Mouse (Mus musculus) small intestine, adult 2 months (tissue): ENCODE measurements around the gene H1foo. TPM values are rescaled to one million over a fixed set of nuclear protein-coding genes. Genes with fewer than 3 reads are reported as not detected.

Experiments
- H3K27ac ChIP-seq: fragments of 200-500 bp; 2 replicates; pipeline ENCODE4 v1.5.1; 2012; ENCODE audit warnings: low read depth, low read length, control low read depth, inconsistent platforms; ENCODE audit not compliant: insufficient read depth
- H3K27me3 ChIP-seq: fragments of 200-500 bp; 2 replicates; pipeline ENCODE4 v1.6.1; 2012; ENCODE audit warnings: mild to moderate bottlenecking, moderate library complexity, low read length, inconsistent platforms; ENCODE audit not compliant: control insufficient read depth, insufficient read depth
- H3K36me3 ChIP-seq: fragments of 200-500 bp; 2 replicates; pipeline ENCODE4 v1.6.1; 2012; ENCODE audit warnings: mild to moderate bottlenecking, low read length, control low read depth, inconsistent platforms; ENCODE audit not compliant: control insufficient read depth, insufficient read depth
- H3K4me1 ChIP-seq: fragments of 200-500 bp; 2 replicates; pipeline ENCODE4 v1.6.1; 2012; ENCODE audit warnings: low read length, inconsistent platforms, mixed read lengths; ENCODE audit not compliant: control insufficient read depth, insufficient read depth, insufficient read length
- H3K4me3 ChIP-seq: fragments of 200-500 bp; 2 replicates; pipeline ENCODE4 v1.5.1; 2012; ENCODE audit warnings: low read depth, mild to moderate bottlenecking, control low read depth, inconsistent platforms, low read length, moderate library complexity
- CTCF ChIP-seq: fragments of 200-500 bp; IDR thresholded peaks from 2 replicates; pipeline ENCODE4 v1.5.1; 2012; ENCODE audit warnings: low read depth, mild to moderate bottlenecking, control low read depth, inconsistent platforms, low read length, moderate library complexity, mixed read lengths; ENCODE audit not compliant: insufficient replicate concordance, insufficient read length; ENCODE audit errors: extremely low read depth
- POLR2A ChIP-seq: fragments of 200-500 bp; IDR thresholded peaks from 2 replicates; pipeline ENCODE4 v1.6.1; 2012; ENCODE audit warnings: low read depth, mild to moderate bottlenecking, control low read depth, inconsistent platforms, low read length, moderate library complexity
- WGBS: fragments of 180-500 bp; shearing (Covaris S2); methylation state at CpG from one replicate; pipeline ENCODE4 v1.1.7; 2018; 5-methylcytosine and 5-hydroxymethylcytosine counted together
- polyA plus RNA-seq: library from polyadenylated mRNA; depleted of rRNA; stranded (reverse); fragments of >200 nt; gene quantifications from 2 replicates; pipeline ENCODE4 v1.2.3, GENCODE M21; 2012

The H1foo gene
- polyA plus RNA-seq, 1 experiment = not detected

- H3K36me3 ChIP-seq = no peaks in the 10 kb centered on the region
- no peak overlapping the region for H3K27ac ChIP-seq
- H3K27me3 ChIP-seq = no peaks in the 10 kb centered on the region
- no peaks in the 10 kb centered on the region for H3K4me1 ChIP-seq
- no peak overlapping the region for H3K4me3 ChIP-seq
- 83% methylated on average over 10 of the region's 10 CpGs for WGBS
- no peak for TF ChIP-seq CTCF
- no peak for TF ChIP-seq POLR2A
Measured at GRCm38 (mm10) chr6:115926416-115926815, 18.3 kb upstream of the H1foo start.

DNA sequence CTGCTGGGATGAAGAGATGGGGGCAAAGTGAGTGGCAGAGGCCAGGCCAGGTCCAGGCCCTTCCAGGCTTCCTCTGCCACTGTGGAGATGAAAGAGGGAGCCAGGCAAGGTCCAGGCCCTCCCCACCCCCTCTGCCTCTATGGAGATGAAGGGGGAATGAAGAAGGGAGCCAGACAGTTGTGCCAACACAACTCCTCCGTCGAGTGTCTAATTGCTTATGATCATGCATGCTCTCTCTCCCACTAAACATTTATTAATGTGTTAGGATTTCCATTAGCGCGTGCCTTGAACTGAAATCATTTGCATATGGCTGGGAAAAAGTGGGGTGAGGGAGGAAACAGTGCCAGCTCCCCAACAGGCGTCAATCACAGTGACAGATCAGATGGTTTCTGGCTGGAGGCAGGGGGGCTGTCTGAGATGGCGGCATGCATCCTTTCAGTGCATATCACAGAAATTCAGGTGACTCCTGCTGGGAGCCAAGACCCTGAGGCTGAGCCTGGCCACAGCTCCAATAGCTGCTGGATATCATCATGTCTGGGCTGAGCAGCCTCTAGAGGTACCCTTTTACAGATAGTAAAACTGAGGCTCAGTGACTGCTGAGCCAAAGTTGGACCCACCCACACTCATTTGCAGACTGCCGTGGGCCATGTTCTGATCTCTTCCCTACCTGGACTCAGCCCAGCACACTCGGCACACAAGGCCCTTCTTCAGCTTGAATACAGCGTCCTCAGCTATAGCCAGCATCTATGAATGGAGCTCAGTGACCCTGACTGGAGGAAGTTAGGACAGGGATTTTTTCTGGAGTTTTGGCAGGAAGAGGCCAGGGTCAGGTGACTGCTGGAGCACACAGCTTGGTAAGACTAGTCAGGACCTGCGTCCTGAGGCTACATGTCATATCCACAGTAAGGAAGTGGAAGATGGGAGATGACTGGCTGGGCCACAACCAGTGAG, 17.2 kb upstream of the H1foo start:
- no peaks in the 10 kb centered on the region for H3K36me3 ChIP-seq
- no peaks in the 10 kb centered on the region for H3K4me1 ChIP-seq
- no peak overlapping the region for H3K27ac ChIP-seq
- H3K27me3 ChIP-seq = no peaks in the 10 kb centered on the region
- no peak overlapping the region for H3K4me3 ChIP-seq
- TF ChIP-seq POLR2A (no peak), CTCF (no peak)
- 82% methylated on average over 10 of the region's 10 CpGs for WGBS

DNA sequence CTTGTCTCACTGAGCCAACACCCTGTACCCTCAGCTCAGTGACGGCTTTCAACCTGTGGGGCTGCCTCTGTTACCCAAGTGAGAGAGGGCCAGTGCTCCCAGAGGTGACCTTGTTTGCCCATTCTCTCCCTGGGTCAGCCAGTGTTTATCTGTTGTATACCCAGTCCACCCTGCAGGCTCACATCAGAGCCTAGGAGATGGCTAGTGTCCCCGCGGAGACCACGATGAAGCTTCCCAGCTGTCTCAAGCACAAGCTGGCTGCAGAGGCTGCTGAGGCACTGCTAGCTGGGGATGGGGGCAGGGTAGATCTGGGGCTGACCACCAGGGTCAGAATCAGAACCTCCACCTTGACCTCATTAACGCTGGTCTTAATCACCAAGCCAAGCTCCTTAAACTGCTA, 14.7 kb upstream of the H1foo start:
- WGBS = 63% methylated on average over 5 of the region's 5 CpGs
- Histone ChIP-seq H3K4me3 (no peak overlapping the region), H3K36me3 (no peaks in the 10 kb centered on the region), H3K27me3 (no peaks in the 10 kb centered on the region), H3K4me1 (no peaks in the 10 kb centered on the region), H3K27ac (no peak overlapping the region)
- TF ChIP-seq CTCF = no peak
- no peak for TF ChIP-seq POLR2A

GRCm38 (mm10) chr6:115931639-115932038, 13.1 kb upstream of the H1foo start, which contains the start of gene Rho:
Rho (plus strand) TSS chr6:115931748.
- TF ChIP-seq CTCF (no peak), POLR2A (no peak)
- no peak within 1 kb of the TSS for H3K27ac ChIP-seq
- H3K36me3 ChIP-seq = no peaks in the 10 kb centered on the region
- WGBS = 68% methylated on average over 14 of the region's 14 CpGs
- no peak within 1 kb of the TSS for H3K4me3 ChIP-seq
- no peaks in the 10 kb centered on the region for H3K4me1 ChIP-seq
- no peaks in the 10 kb centered on the region for H3K27me3 ChIP-seq

DNA sequence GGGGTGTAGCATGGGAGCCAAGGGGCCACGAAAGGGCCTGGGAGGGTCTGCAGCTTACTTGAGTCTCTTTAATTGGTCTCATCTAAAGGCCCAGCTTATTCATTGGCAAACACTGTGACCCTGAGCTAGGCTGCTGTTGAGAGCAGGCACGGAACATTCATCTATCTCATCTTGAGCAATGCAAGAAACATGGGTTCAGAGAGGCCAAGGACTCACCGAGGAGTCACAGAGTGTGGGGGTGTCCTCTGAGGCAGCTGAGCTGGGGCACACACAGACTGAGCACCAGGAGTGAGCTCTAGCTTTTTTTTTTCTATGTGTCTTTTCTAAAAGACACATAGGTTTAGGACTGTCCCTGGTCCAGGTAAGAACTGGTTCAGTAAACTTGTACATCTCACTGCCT, 12.3 kb upstream of the H1foo start:
- Histone ChIP-seq H3K4me1 (no peaks in the 10 kb centered on the region), H3K4me3 (no peak overlapping the region)
- 78% methylated on average over 3 of the region's 3 CpGs for WGBS

GRCm38 (mm10) chr6:115935544-115935943, 9.2 kb upstream of the H1foo start:
- H3K27ac ChIP-seq = no peak overlapping the region
- H3K27me3 ChIP-seq = no peaks in the 10 kb centered on the region
- TF ChIP-seq POLR2A (no peak), CTCF (no peak)
- H3K36me3 ChIP-seq = no peaks in the 10 kb centered on the region
- H3K4me1 ChIP-seq = no peaks in the 10 kb centered on the region; the same call in 1 of the 2 replicates
- no peak overlapping the region for H3K4me3 ChIP-seq
- WGBS = 80% methylated on average over 8 of the region's 8 CpGs

More for the DNA sequence above, 12.3 kb upstream of the H1foo start:
- no peaks in the 10 kb centered on the region for H3K27me3 ChIP-seq
- no peaks in the 10 kb centered on the region for H3K36me3 ChIP-seq
- TF ChIP-seq POLR2A (no peak), CTCF (no peak)
- no peak overlapping the region for H3K27ac ChIP-seq

DNA sequence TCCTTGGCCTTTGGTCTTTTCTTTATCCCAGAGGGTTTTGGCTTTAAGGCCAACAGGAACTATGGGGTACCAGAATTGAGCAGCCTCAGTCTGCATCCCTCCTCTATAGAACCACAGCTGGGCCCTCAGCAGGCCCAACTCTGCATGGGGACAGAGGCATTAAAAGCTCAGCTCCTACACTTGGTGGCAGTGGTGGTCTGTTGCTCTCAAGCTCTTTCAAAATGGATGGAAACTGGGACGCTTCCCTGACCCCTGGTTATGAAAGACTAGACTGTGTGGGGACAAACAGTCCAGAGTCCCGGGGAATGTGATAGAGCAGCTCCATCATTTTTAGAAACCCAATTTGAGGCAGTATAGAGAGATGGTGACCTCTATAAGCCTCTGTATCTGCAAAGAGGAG, 6.7 kb upstream of the H1foo start:
- H3K36me3 ChIP-seq = no peaks in the 10 kb centered on the region
- 93% methylated on average over 2 of the region's 2 CpGs for WGBS
- no peak overlapping the region for H3K4me3 ChIP-seq
- no peaks in the 10 kb centered on the region; the same call in 1 of the 2 replicates for H3K4me1 ChIP-seq
- no peak overlapping the region for H3K27ac ChIP-seq
- TF ChIP-seq CTCF (no peak), POLR2A (no peak)
- no peaks in the 10 kb centered on the region for H3K27me3 ChIP-seq

GRCm38 (mm10) chr6:115938798-115939197, 5.9 kb upstream of the H1foo start:
- no peak overlapping the region for H3K27ac ChIP-seq
- no peak overlapping the region for H3K4me3 ChIP-seq
- no peak for TF ChIP-seq POLR2A
- no peak for TF ChIP-seq CTCF
- 63% methylated on average over 1 of the region's 1 CpGs for WGBS
- no peaks in the 10 kb centered on the region for H3K27me3 ChIP-seq
- no peaks in the 10 kb centered on the region; the same call in 1 of the 2 replicates for H3K4me1 ChIP-seq
- no peaks in the 10 kb centered on the region for H3K36me3 ChIP-seq
